Mouse (Mus musculus): ENCODE data around the gene Slamf9. TPM values are rescaled to one million over a fixed set of nuclear protein-coding genes. Genes with fewer than 3 reads are reported as not detected.

Slamf9 gene
- polyA plus RNA-seq, 1 experiment, result 7.3 TPM

DNA sequence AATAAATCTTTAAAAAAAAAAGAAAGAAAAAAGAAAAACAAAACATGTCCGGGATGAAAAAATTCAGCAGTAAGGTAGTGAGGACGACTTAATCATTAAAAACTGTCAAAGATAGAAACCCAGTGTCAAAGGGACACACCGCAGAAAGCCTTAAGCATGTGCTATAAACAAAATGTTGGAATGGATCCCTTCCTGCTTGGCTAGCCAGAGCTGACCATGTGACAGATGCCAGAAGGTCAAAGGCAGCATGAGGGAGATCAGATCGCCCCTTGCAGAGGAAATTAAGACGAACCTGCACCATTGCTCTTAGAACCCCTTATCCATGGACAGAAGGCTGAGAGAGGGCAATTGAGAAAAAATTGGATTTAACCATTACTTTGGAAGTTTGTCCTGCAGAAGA, 5.8 kb upstream of the Slamf9 start:
- TF ChIP-seq POLR2A (IDR thresholded peaks at IDR 0.05; ENCODE audit: control insufficient read depth, extremely low read depth, insufficient read depth, low read length, poor library complexity) (no peak), CTCF (IDR thresholded peaks at IDR 0.05; ENCODE audit: borderline replicate concordance, control insufficient read depth, extremely low read depth, insufficient read depth, low read length, poor library complexity) (no peak)
- Histone ChIP-seq H3K4me1 (replicated peaks; ENCODE audit: control insufficient read depth, insufficient read depth, low read length) (no peaks in the 10 kb centered on the region), H3K27me3 (ENCODE audit: control insufficient read depth, insufficient read depth, low read length) (no peaks in the 10 kb centered on the region), H3K4me3 (ENCODE audit: control insufficient read depth, insufficient read depth, low read length) (no peak overlapping the region), H3K36me3 (ENCODE audit: control insufficient read depth, insufficient read depth, low read length) (no peaks in the 10 kb centered on the region), H3K27ac (ENCODE audit: control insufficient read depth, insufficient read depth, low read length) (no peak overlapping the region)
- DNase-seq, result no peak
- 90% methylated on average over 5 of the region's 5 CpGs for WGBS

- Histone ChIP-seq H3K4me3 (ENCODE audit: control insufficient read depth, insufficient read depth, low read length) (no peak overlapping the region), H3K27ac (ENCODE audit: control insufficient read depth, insufficient read depth, low read length) (no peak overlapping the region), H3K4me1 (replicated peaks; ENCODE audit: control insufficient read depth, insufficient read depth, low read length) (peaks cover 4% of the 10 kb centered on the region), H3K27me3 (ENCODE audit: control insufficient read depth, insufficient read depth, low read length) (no peaks in the 10 kb centered on the region), H3K36me3 (ENCODE audit: control insufficient read depth, insufficient read depth, low read length) (no peaks in the 10 kb centered on the region)
- no peak for DNase-seq
- TF ChIP-seq CTCF (IDR thresholded peaks at IDR 0.05; ENCODE audit: borderline replicate concordance, control insufficient read depth, extremely low read depth, insufficient read depth, low read length, poor library complexity), result no peak
- 69% methylated on average over 8 of the region's 8 CpGs for WGBS
Observed at GRCm38 (mm10) chr1:172469810-172470448, 5.2 kb upstream of the Slamf9 start.

DNA sequence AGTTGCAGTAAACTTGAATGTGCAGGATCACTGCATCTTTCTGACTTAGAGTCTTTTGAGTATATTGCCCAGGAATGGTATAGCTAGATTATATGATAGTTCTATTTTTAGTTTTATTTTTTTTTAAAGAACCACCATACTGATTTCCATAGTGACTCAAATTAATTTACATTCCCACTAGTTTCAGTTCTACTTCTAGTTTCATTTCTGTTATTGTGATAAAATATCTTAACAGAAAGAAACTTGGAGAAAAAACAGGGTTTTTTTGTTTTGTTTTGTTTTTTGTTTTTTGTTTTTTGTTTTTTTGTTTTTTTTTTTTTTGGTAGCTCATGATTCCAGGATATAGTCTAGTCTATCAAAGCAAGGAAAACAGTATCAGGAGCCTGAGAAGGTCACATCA, 2.2 kb upstream of the Slamf9 start:
- DNase-seq, result no peak
- TF ChIP-seq CTCF (IDR thresholded peaks at IDR 0.05; ENCODE audit: borderline replicate concordance, control insufficient read depth, extremely low read depth, insufficient read depth, low read length, poor library complexity), result no peak
- no peak for TF ChIP-seq POLR2A (IDR thresholded peaks at IDR 0.05; ENCODE audit: control insufficient read depth, extremely low read depth, insufficient read depth, low read length, poor library complexity)

GRCm38 (mm10) chr1:172474196-172474595, 962 bp upstream of the Slamf9 start:
- H3K4me1 ChIP-seq (replicated peaks; ENCODE audit: control insufficient read depth, insufficient read depth, low read length), result peaks cover 10% of the 10 kb centered on the region

More for the DNA sequence above, 2.2 kb upstream of the Slamf9 start:
- no peak overlapping the region for H3K4me3 ChIP-seq (ENCODE audit: control insufficient read depth, insufficient read depth, low read length)
- no peak overlapping the region for H3K27ac ChIP-seq (ENCODE audit: control insufficient read depth, insufficient read depth, low read length)
- H3K4me1 ChIP-seq (replicated peaks; ENCODE audit: control insufficient read depth, insufficient read depth, low read length), result peaks cover 10% of the 10 kb centered on the region
- H3K36me3 ChIP-seq (ENCODE audit: control insufficient read depth, insufficient read depth, low read length), result no peaks in the 10 kb centered on the region
- H3K27me3 ChIP-seq (ENCODE audit: control insufficient read depth, insufficient read depth, low read length), result no peaks in the 10 kb centered on the region

GRCm38 (mm10) chr1:172478020-172478419, 2.9 kb downstream of the Slamf9 start:
- Histone ChIP-seq H3K36me3 (ENCODE audit: control insufficient read depth, insufficient read depth, low read length) (no peaks in the 10 kb centered on the region), H3K4me1 (replicated peaks; ENCODE audit: control insufficient read depth, insufficient read depth, low read length) (peaks cover 21% of the 10 kb centered on the region), H3K27ac (ENCODE audit: control insufficient read depth, insufficient read depth, low read length) (no peak overlapping the region), H3K27me3 (ENCODE audit: control insufficient read depth, insufficient read depth, low read length) (no peaks in the 10 kb centered on the region), H3K4me3 (ENCODE audit: control insufficient read depth, insufficient read depth, low read length) (no peak overlapping the region)
- no peak for TF ChIP-seq CTCF (IDR thresholded peaks at IDR 0.05; ENCODE audit: borderline replicate concordance, control insufficient read depth, extremely low read depth, insufficient read depth, low read length, poor library complexity)
- no peak for TF ChIP-seq POLR2A (IDR thresholded peaks at IDR 0.05; ENCODE audit: control insufficient read depth, extremely low read depth, insufficient read depth, low read length, poor library complexity)
- no peak for DNase-seq
- 10% methylated on average over 5 of the region's 5 CpGs for WGBS

More at GRCm38 (mm10) chr1:172474196-172474595, 962 bp upstream of the Slamf9 start:
- no peaks in the 10 kb centered on the region for H3K36me3 ChIP-seq (ENCODE audit: control insufficient read depth, insufficient read depth, low read length)
- TF ChIP-seq CTCF (IDR thresholded peaks at IDR 0.05; ENCODE audit: borderline replicate concordance, control insufficient read depth, extremely low read depth, insufficient read depth, low read length, poor library complexity) (no peak), POLR2A (IDR thresholded peaks at IDR 0.05; ENCODE audit: control insufficient read depth, extremely low read depth, insufficient read depth, low read length, poor library complexity) (no peak)
- no peak overlapping the region for H3K27ac ChIP-seq (ENCODE audit: control insufficient read depth, insufficient read depth, low read length)
- DNase-seq, result no peak
- H3K4me3 ChIP-seq (ENCODE audit: control insufficient read depth, insufficient read depth, low read length), result no peak overlapping the region
- 95% methylated on average over 3 of the region's 3 CpGs for WGBS
- no peaks in the 10 kb centered on the region for H3K27me3 ChIP-seq (ENCODE audit: control insufficient read depth, insufficient read depth, low read length)

- no peak for DNase-seq
- 91% methylated on average over 4 of the region's 4 CpGs for WGBS
- H3K4me1 ChIP-seq (replicated peaks; ENCODE audit: control insufficient read depth, insufficient read depth, low read length), result peaks cover 13% of the 10 kb centered on the region
Observed at GRCm38 (mm10) chr1:172480376-172480775, 5.2 kb downstream of the Slamf9 start.

DNA sequence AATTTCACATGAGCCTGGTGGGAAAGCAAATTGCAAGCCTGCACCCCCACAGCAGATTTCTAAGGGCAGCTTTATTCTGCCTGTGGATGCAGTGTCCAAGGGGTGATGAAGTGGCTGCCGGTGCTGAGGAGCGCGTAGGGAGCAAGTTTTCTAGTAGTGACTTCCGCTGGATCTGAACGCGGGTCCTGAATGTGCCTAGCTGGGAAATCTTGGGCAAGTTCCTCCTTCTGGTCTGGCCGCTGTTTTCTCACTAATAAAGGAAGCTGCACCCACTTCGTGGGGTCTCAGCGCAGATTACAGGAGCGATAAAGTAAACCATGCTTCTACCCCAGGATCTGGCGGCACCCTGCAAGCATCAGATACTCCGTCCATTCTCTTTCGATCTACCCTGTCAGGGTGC, 6.0 kb downstream of the Slamf9 start:
- H3K36me3 ChIP-seq (ENCODE audit: control insufficient read depth, insufficient read depth, low read length), result no peaks in the 10 kb centered on the region
- no peak overlapping the region for H3K27ac ChIP-seq (ENCODE audit: control insufficient read depth, insufficient read depth, low read length)
- H3K4me1 ChIP-seq (replicated peaks; ENCODE audit: control insufficient read depth, insufficient read depth, low read length), result peaks cover 11% of the 10 kb centered on the region
- WGBS, result 25% methylated on average over 13 of the region's 13 CpGs
- TF ChIP-seq CTCF (IDR thresholded peaks at IDR 0.05; ENCODE audit: borderline replicate concordance, control insufficient read depth, extremely low read depth, insufficient read depth, low read length, poor library complexity) (no peak), POLR2A (IDR thresholded peaks at IDR 0.05; ENCODE audit: control insufficient read depth, extremely low read depth, insufficient read depth, low read length, poor library complexity) (no peak)
- no peak for DNase-seq
- H3K27me3 ChIP-seq (ENCODE audit: control insufficient read depth, insufficient read depth, low read length), result no peaks in the 10 kb centered on the region
- no peak overlapping the region for H3K4me3 ChIP-seq (ENCODE audit: control insufficient read depth, insufficient read depth, low read length)

More at GRCm38 (mm10) chr1:172480376-172480775, 5.2 kb downstream of the Slamf9 start:
- no peak overlapping the region for H3K27ac ChIP-seq (ENCODE audit: control insufficient read depth, insufficient read depth, low read length)
- H3K27me3 ChIP-seq (ENCODE audit: control insufficient read depth, insufficient read depth, low read length), result no peaks in the 10 kb centered on the region
- H3K36me3 ChIP-seq (ENCODE audit: control insufficient read depth, insufficient read depth, low read length), result no peaks in the 10 kb centered on the region
- no peak overlapping the region for H3K4me3 ChIP-seq (ENCODE audit: control insufficient read depth, insufficient read depth, low read length)
- TF ChIP-seq CTCF (IDR thresholded peaks at IDR 0.05; ENCODE audit: borderline replicate concordance, control insufficient read depth, extremely low read depth, insufficient read depth, low read length, poor library complexity) (no peak), POLR2A (IDR thresholded peaks at IDR 0.05; ENCODE audit: control insufficient read depth, extremely low read depth, insufficient read depth, low read length, poor library complexity) (no peak)
